Mouse (Mus musculus) kidney, postnatal 36 days (tissue): Measurements from ENCODE around the gene Gm14288.
"Not testable (repeated sequence)": the region's sequence is repeated elsewhere in the genome, so short reads cannot be mapped to it uniquely, and the experiment has no call there.

Source experiments
- DNase-seq, 2 experiments: peaks; one replicate each; pipeline ENCODE4 v3.0.0; 2021 to 2022; ENCODE audit warnings: mixed read lengths in 2 of 2

Gene Gm14288

GRCm38 (mm10) chr2:175800993-175801392 is at the start of gene Gm14288:
Gm14288 (minus strand) TSS chr2:175801093.
- not testable (repeated sequence) for DNase-seq

GRCm38 (mm10) chr2:175741237-175741636 is 59.7 kb downstream of the Gm14288 start, which contains the start of gene Gm2007:
Gm2007 (plus strand) TSS chr2:175741537.
- not testable (repeated sequence) for DNase-seq
